ENCODE assay signal across 8 mouse cellular contexts in the genomic region with DNA sequence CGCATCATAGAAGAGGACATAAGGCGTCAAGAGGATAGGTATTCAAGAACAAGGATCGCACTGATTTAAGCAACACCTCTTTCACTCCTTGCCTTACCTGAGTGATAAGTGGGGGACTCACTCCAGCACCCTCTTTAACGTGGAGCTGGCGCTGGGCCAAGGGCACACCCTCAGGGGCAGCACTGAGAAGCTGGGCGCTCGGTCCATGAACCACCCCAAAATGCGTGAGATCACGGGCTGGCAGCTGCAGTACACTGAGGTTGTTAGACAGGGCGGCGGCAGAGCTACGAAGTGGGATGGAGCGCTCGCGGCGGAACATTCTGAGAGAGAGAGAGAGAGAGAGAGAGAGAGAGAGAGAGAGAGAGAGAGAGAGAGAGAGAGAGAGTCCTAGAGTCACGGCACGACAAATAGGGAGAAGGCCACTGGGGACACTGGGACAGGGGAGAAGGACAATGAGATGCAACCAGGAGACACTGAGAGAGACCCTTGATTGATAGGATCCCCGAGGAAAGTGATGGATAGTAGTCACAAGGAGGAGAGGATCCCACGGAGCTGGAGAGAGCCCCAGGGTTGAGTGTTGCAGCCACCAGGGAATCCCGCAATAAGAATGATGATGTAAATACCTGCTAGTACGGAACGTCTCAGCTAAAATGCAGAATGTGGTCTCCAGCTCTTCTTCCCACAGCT. TPM values are rescaled to one million over a fixed set of nuclear protein-coding genes. Genes with fewer than 3 reads are reported as not detected.
DNase-seq lines count a peak whose midpoint lies in the region; ATAC-seq and TF ChIP-seq lines count a peak whose summit lies in the region.

No protein-coding gene starts in this region.

- no peak for TF ChIP-seq EP300 in MEL (IDR thresholded peaks at IDR 0.05; ENCODE audit: low read depth in 1 of 2, low read length in 2 of 2)

- peak overlapping the region; percentile 87 for H3K4me2 ChIP-seq in forebrain, embryonic 11.5 days (ENCODE audit: low read depth, low read length, severe bottlenecking)
- peak overlapping the region; percentile 85 for H3K4me2 ChIP-seq in neural tube, embryonic 15.5 days

- H3K79me2 ChIP-seq in MEL (ENCODE audit: control insufficient read depth, insufficient read depth, low read length, poor library complexity), result no peaks in the 10 kb centered on the region

- no peak for TF ChIP-seq RAD21 in MEL (IDR thresholded peaks at IDR 0.05; ENCODE audit: low read depth, low read length)

- 7% methylated on average over 23 of the region's 23 CpGs for WGBS in forebrain, embryonic 11.5 days
- 8% methylated on average over 23 of the region's 23 CpGs for WGBS in neural tube, embryonic 15.5 days

- no peak for TF ChIP-seq CTCF in left cerebral cortex, adult 2 months (IDR thresholded peaks at IDR 0.05)
- no peak for TF ChIP-seq CTCF in MEL (IDR thresholded peaks at IDR 0.05 in 2 of 3, conservative IDR thresholded peaks at IDR 0.05 in 1 of 3; ENCODE audit: control insufficient read depth in 1 of 3, insufficient read depth in 1 of 3, low read depth in 2 of 3, low read length in 3 of 3, poor library complexity in 1 of 3, severe bottlenecking in 1 of 3)

- peak; percentile 42 for ATAC-seq in forebrain, embryonic 11.5 days (replicated peaks; ENCODE audit: low FRiP score)
- ATAC-seq in neural tube, embryonic 15.5 days (ENCODE audit: low FRiP score), result peak; percentile 22

- DNase-seq in left cerebral cortex, adult 2 months (ENCODE audit: extremely low spot score in 1 of 2, low spot score in 2 of 2), result no peak
- no peak for DNase-seq in left cerebral cortex, postnatal 4 days
- peak; percentile 44 for DNase-seq in MEL (ENCODE audit: low read depth, low spot score)
- peak; percentile 64 for DNase-seq in forebrain, embryonic 11.5 days (ENCODE audit: low spot score)
- DNase-seq in kidney, postnatal 10 days, result peak; percentile 33
- no peak for DNase-seq in thymus, postnatal 0 days (ENCODE audit: low spot score)
- DNase-seq in spleen, postnatal 14 days (ENCODE audit: low spot score in 2 of 2), result no peak

- H3K4me1 ChIP-seq in MEL (ENCODE audit: control insufficient read depth in 1 of 2, insufficient read depth in 2 of 2, low read length in 2 of 2), result peaks cover 2 to 10% of the 10 kb centered on the region in 2 experiments; a peak in 3 of 4 replicates
- peaks cover 6% of the 10 kb centered on the region; the same call in 1 of the 2 replicates for H3K4me1 ChIP-seq in forebrain, embryonic 11.5 days (replicated peaks; ENCODE audit: control insufficient read depth, insufficient read depth, low read length)
- H3K4me1 ChIP-seq in neural tube, embryonic 15.5 days, result peaks cover 22% of the 10 kb centered on the region

- no peaks in the 10 kb centered on the region for H3K9me3 ChIP-seq in MEL (replicated peaks; ENCODE audit: insufficient read depth, low read length)
- no peaks in the 10 kb centered on the region for H3K9me3 ChIP-seq in forebrain, embryonic 11.5 days (ENCODE audit: control insufficient read depth, low read length)
- no peaks in the 10 kb centered on the region for H3K9me3 ChIP-seq in neural tube, embryonic 15.5 days (replicated peaks)

- peak overlapping the region; percentile 57 for H3K9ac ChIP-seq in MEL (ENCODE audit: control insufficient read depth, low read depth, low read length, poor library complexity, severe bottlenecking)
- peak overlapping the region; percentile 63 for H3K9ac ChIP-seq in forebrain, embryonic 11.5 days (ENCODE audit: low read length)
- peak overlapping the region; percentile 61 for H3K9ac ChIP-seq in neural tube, embryonic 15.5 days (replicated peaks)

- peak overlapping the region; percentile 72 for H3K27ac ChIP-seq in left cerebral cortex, adult 2 months
- no peak overlapping the region for H3K27ac ChIP-seq in MEL (ENCODE audit: control insufficient read depth, low read depth, low read length)
- no peak overlapping the region for H3K27ac ChIP-seq in forebrain, embryonic 11.5 days (ENCODE audit: low read depth, low read length)
- peak overlapping the region; percentile 41 for H3K27ac ChIP-seq in neural tube, embryonic 15.5 days (replicated peaks)

- H3K36me3 ChIP-seq in MEL (ENCODE audit: control insufficient read depth in 1 of 2, insufficient read depth in 2 of 2, low read length in 2 of 2), result peaks cover 0 to 2% of the 10 kb centered on the region in 2 experiments; a peak in 2 of 4 replicates
- no peaks in the 10 kb centered on the region; the same call in 1 of the 2 replicates for H3K36me3 ChIP-seq in forebrain, embryonic 11.5 days (ENCODE audit: control insufficient read depth, insufficient read depth, low read length)
- H3K36me3 ChIP-seq in neural tube, embryonic 15.5 days, result peaks cover 14% of the 10 kb centered on the region

- intact Hi-C loops in left cerebral cortex, adult 2 months (cut with DNase I), result loop anchor here (2.0 kb wide), 2 partner anchors 41 to 159 kb away; a partner anchor contains a TSS
- intact Hi-C loops in left cerebral cortex, postnatal 4 days (cut with DNase I), result loop anchor here (5.0 kb wide), 1 partner anchor 38 kb away; a partner anchor contains a TSS

- no peaks in the 10 kb centered on the region for H3K27me3 ChIP-seq in MEL (ENCODE audit: control insufficient read depth in 1 of 2, insufficient read depth in 2 of 2, low read length in 2 of 2)
- H3K27me3 ChIP-seq in forebrain, embryonic 11.5 days (ENCODE audit: control insufficient read depth, insufficient read depth, low read length), result peaks cover 9% of the 10 kb centered on the region
- peaks cover 8% of the 10 kb centered on the region for H3K27me3 ChIP-seq in neural tube, embryonic 15.5 days (replicated peaks)

- peak overlapping the region; percentile 72 for H3K4me3 ChIP-seq in left cerebral cortex, adult 2 months
- H3K4me3 ChIP-seq in MEL (ENCODE audit: control insufficient read depth in 1 of 2, insufficient read depth in 1 of 2, low read depth in 2 of 2, low read length in 2 of 2), result peak overlapping the region; percentile 78 to 87
- peak overlapping the region; percentile 50 for H3K4me3 ChIP-seq in forebrain, embryonic 11.5 days (ENCODE audit: low read depth, low read length)
- H3K4me3 ChIP-seq in neural tube, embryonic 15.5 days (replicated peaks), result peak overlapping the region; percentile 62

- TF ChIP-seq POLR2A in MEL (IDR thresholded peaks at IDR 0.05; ENCODE audit: control insufficient read depth in 1 of 2, insufficient read depth in 1 of 2, low read depth in 1 of 2, low read length in 2 of 2, poor library complexity in 1 of 2), result no peak

RNA-seq across cellular contexts. Expression of a gene that starts 0.5 kb away (rescaled TPM):
- 10 to 100 TPM; 26.0 to 26.6 TPM for total RNA-seq in left cerebral cortex, adult 2 months (2021)
- total RNA-seq in left cerebral cortex, postnatal 4 days (2021), result 10 to 100 TPM; 20.1 to 24.3 TPM
- total RNA-seq in MEL (2012; rRNA removed), result 3.2 and 3.4 TPM in 2 replicates
- polyA plus RNA-seq in MEL (2012; ENCODE audit: insufficient read depth in 1 of 2, insufficient read length in 2 of 2, low read depth in 1 of 2, low replicate concordance in 2 of 2, missing spikeins in 1 of 2), result 1 to 10 TPM in 1 of 2 experiments, not detected in 1; 4.6 TPM
- polyA plus RNA-seq in forebrain, embryonic 11.5 days (2014; fragmentation: Nextera tagmentation; extraction: Ambion mirVana), result 12.6 and 15.6 TPM in 2 replicates
- polyA plus RNA-seq in neural tube, embryonic 15.5 days (2015; fragmentation: Nextera tagmentation; extraction: Ambion mirVana), result 14.7 and 18.6 TPM in 2 replicates
- polyA plus RNA-seq in thymus, postnatal 0 days (2015; fragmentation: Nextera tagmentation; extraction: Ambion mirVana), result 0.67 and 0.95 TPM in 2 replicates

RNA-seq across cellular contexts. Expression of a gene that starts 0.5 kb away (rescaled TPM):
- 10 to 100 TPM; 30.9 to 35.6 TPM for total RNA-seq in left cerebral cortex, adult 2 months (2021)
- total RNA-seq in left cerebral cortex, postnatal 4 days (2021), result 10 to 100 TPM; 13.3 to 16.9 TPM
- total RNA-seq in MEL (2012; rRNA removed), result 0.15 and 0.23 TPM in 2 replicates
- under 1 TPM in 1 of 2 experiments, not detected in 1; 0.50 TPM for polyA plus RNA-seq in MEL (2012; ENCODE audit: insufficient read depth in 1 of 2, insufficient read length in 2 of 2, low read depth in 1 of 2, low replicate concordance in 2 of 2, missing spikeins in 1 of 2)
- polyA plus RNA-seq in forebrain, embryonic 11.5 days (2014; fragmentation: Nextera tagmentation; extraction: Ambion mirVana), result 1.2 and 1.9 TPM in 2 replicates
- polyA plus RNA-seq in neural tube, embryonic 15.5 days (2015; fragmentation: Nextera tagmentation; extraction: Ambion mirVana), result 7.9 and 8.2 TPM in 2 replicates
- 0.21 and 0.44 TPM in 2 replicates for polyA plus RNA-seq in thymus, postnatal 0 days (2015; fragmentation: Nextera tagmentation; extraction: Ambion mirVana)

RNA-seq across cellular contexts. Expression of a gene that starts 10.0 kb away (rescaled TPM):
- 100 to 1,000 TPM; 369 to 376 TPM for total RNA-seq in left cerebral cortex, adult 2 months (2021)
- 100 to 1,000 TPM; 319 to 327 TPM for total RNA-seq in left cerebral cortex, postnatal 4 days (2021)
- total RNA-seq in MEL (2012; rRNA removed), result 21.9 and 23.3 TPM in 2 replicates
- 10 to 100 TPM in 1 of 2 experiments, not detected in 1; 81.9 TPM for polyA plus RNA-seq in MEL (2012; ENCODE audit: insufficient read depth in 1 of 2, insufficient read length in 2 of 2, low read depth in 1 of 2, low replicate concordance in 2 of 2, missing spikeins in 1 of 2)
- polyA plus RNA-seq in forebrain, embryonic 11.5 days (2014; fragmentation: Nextera tagmentation; extraction: Ambion mirVana), result 99.6 and 104 TPM in 2 replicates
- 149 and 153 TPM in 2 replicates for polyA plus RNA-seq in neural tube, embryonic 15.5 days (2015; fragmentation: Nextera tagmentation; extraction: Ambion mirVana)
- polyA plus RNA-seq in thymus, postnatal 0 days (2015; fragmentation: Nextera tagmentation; extraction: Ambion mirVana), result 62.8 and 64.5 TPM in 2 replicates

RNA-seq across cellular contexts. Expression of a gene that starts 20.4 kb away (rescaled TPM):
- total RNA-seq in left cerebral cortex, adult 2 months (2021), result 10 to 100 TPM; 87.0 to 97.5 TPM
- 10 to 100 TPM; 12.3 to 15.2 TPM for total RNA-seq in left cerebral cortex, postnatal 4 days (2021)
- 5.2 and 5.4 TPM in 2 replicates for total RNA-seq in MEL (2012; rRNA removed)
- polyA plus RNA-seq in MEL (2012; ENCODE audit: insufficient read depth in 1 of 2, insufficient read length in 2 of 2, low read depth in 1 of 2, low replicate concordance in 2 of 2, missing spikeins in 1 of 2), result 1 to 10 TPM in 1 of 2 experiments, not detected in 1; 8.3 TPM
- polyA plus RNA-seq in forebrain, embryonic 11.5 days (2014; fragmentation: Nextera tagmentation; extraction: Ambion mirVana), result 17.8 and 23.0 TPM in 2 replicates
- 17.1 and 23.7 TPM in 2 replicates for polyA plus RNA-seq in neural tube, embryonic 15.5 days (2015; fragmentation: Nextera tagmentation; extraction: Ambion mirVana)
- polyA plus RNA-seq in thymus, postnatal 0 days (2015; fragmentation: Nextera tagmentation; extraction: Ambion mirVana), result 29.1 and 30.9 TPM in 2 replicates

RNA-seq across cellular contexts. Expression of a gene that starts 30.5 kb away (rescaled TPM):
- total RNA-seq in left cerebral cortex, adult 2 months (2021), result 10 to 100 TPM; 19.9 to 22.2 TPM
- 10 to 100 TPM; 24.9 to 26.4 TPM for total RNA-seq in left cerebral cortex, postnatal 4 days (2021)
- total RNA-seq in MEL (2012; rRNA removed), result 25.8 and 30.6 TPM in 2 replicates
- 10 to 100 TPM in 1 of 2 experiments, not detected in 1; 40.9 TPM for polyA plus RNA-seq in MEL (2012; ENCODE audit: insufficient read depth in 1 of 2, insufficient read length in 2 of 2, low read depth in 1 of 2, low replicate concordance in 2 of 2, missing spikeins in 1 of 2)
- polyA plus RNA-seq in forebrain, embryonic 11.5 days (2014; fragmentation: Nextera tagmentation; extraction: Ambion mirVana), result 20.0 and 27.7 TPM in 2 replicates
- 12.0 and 12.3 TPM in 2 replicates for polyA plus RNA-seq in neural tube, embryonic 15.5 days (2015; fragmentation: Nextera tagmentation; extraction: Ambion mirVana)
- 17.7 and 17.9 TPM in 2 replicates for polyA plus RNA-seq in thymus, postnatal 0 days (2015; fragmentation: Nextera tagmentation; extraction: Ambion mirVana)

Comparison
In these comparisons a context has a peak if more than half of its experiments do, and no peak if none do; other contexts are left out.
1. DNase-seq: peak in MEL (single experiment), forebrain, embryonic 11.5 days (single experiment) and kidney, postnatal 10 days (single experiment); none in left cerebral cortex, adult 2 months (0 of 2), left cerebral cortex, postnatal 4 days (single experiment), thymus, postnatal 0 days (single experiment) and spleen, postnatal 14 days (0 of 2).
2. H3K27ac ChIP-seq: peak in left cerebral cortex, adult 2 months (single experiment) and neural tube, embryonic 15.5 days (single experiment); none in MEL (single experiment) and forebrain, embryonic 11.5 days (single experiment).
3. Peak in every context shown above with its lines, with median percentiles within 50 percentile points of each other: H3K4me3 ChIP-seq and H3K9ac ChIP-seq.